Mouse (Mus musculus): Measurements from ENCODE around the gene 2310007B03Rik.
"Not testable (repeated sequence)": the region's sequence is repeated elsewhere in the genome, so short reads cannot be mapped to it uniquely, and the experiment has no call there.

2310007B03Rik gene

DNA sequence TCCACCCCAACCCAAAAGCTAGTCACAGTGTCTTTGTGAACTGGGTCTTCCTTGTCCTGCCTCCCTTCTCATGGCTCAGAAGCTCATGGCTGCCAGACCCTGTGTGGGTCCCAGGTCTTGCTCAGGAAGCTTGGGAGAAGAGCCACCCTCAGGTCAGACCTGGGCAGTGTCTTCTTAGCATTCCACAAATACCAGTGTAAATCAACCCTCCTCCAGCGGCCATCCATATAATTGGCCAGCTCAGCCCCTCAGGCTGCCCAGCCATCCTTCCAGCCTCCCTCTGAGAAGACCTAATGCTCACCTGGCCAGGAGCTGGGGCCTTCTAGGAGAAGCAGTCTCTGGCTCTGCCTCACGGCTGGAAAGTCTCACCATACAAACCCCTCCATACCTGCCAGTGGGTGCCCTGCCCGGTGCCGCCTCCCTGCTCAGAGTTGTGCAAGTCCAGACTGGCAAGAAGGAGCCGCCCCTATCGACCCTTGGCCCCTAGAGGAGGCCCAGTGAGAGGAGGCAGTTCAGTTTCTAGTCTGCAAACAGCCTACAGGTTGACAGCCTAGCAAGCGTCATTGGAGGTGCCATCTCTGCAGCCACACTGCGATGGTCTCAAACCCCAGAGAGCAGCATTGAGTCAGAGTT is at the start of gene 2310007B03Rik:
Gene 2310007B03Rik (minus strand): TSS at position 448 of the 633 bp plus-strand sequence.
- DNase-seq (ENCODE audit: low spot score in 2 of 2): no peak

DNA sequence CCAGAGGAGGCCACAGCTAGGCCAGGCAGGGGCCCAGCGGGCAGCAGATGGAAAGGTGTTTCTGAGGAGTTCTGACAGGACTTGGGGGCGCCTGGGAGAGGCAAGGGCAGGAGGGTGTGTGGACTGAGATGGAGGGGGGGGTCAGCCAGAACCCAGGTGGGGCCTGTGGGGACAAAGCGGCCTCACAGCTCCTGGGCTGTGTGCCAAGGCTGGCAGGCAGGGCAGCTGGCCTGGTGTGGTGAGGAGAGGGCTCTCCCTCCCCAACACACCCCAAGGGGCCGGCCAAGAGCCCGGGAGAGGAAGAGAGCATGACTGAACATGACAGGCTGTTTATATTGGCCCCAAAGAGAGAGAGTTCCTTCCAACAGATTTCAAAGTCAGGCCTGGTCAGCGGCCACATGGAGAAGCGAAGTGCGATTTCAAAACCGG is 49.5 kb upstream of the 2310007B03Rik start:
- peak; percentile 80 to 81 for DNase-seq (ENCODE audit: low spot score in 2 of 2)

DNA sequence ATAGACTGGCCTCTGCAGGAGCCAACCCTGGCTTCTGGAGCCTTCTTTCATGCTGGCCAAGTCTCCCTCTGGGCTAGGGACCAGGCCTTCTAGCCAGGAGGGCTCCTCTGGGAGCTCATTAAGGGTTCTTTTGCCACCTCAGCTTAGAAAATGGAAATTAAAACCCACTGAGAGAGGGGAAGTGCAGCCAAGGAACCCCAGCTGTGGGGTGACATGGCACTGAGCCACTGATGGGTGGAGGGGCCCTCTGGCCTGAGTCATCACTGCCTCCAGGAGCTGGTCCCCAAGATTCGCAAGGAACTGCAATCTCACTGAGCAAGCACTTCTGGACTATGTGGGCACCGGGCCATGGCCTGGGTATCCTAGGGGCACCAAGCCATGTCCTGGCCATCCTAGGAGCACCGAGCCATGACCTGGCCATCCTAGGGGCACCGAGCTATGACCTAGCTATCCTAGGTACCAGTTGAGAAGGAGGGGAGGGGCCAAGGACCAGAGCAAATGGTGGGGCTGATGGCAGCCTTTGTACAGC is 46.9 kb upstream of the 2310007B03Rik start:
- no peak for DNase-seq (ENCODE audit: low spot score in 2 of 2)

DNA sequence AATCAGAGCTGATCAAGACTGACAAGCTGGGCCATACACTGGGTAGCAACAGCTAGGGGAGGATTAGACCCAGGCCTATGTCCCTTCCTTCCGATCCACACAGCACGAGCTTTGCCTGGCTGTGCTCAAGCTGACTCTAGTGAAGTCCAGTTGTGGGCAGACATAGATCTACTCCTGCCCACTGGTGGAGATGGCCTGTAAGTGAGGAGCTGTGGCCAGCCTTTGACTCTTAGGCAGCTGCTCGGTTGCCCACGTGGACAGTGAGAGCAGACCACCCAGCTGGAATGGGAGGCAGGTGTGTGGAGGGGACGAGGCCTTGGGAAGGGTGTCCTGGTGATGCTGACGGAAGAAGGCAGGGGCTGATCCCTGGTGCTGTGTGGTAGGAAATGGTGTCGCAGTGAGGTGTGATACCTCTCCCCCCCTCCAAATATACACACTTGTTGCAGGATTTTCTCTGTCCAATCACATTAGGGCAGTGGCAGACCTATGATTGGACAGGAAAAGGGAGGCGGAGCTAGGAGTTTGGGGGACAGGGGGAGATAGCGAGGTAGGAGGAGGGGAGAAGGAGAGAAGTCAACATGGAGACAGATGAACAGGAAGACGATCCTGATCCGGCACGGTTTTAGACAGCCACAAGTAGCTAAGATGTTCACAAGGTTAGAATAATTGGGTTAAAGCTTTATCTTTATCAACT is 45.7 kb upstream of the 2310007B03Rik start:
- no peak for DNase-seq (ENCODE audit: low spot score in 2 of 2)

DNA sequence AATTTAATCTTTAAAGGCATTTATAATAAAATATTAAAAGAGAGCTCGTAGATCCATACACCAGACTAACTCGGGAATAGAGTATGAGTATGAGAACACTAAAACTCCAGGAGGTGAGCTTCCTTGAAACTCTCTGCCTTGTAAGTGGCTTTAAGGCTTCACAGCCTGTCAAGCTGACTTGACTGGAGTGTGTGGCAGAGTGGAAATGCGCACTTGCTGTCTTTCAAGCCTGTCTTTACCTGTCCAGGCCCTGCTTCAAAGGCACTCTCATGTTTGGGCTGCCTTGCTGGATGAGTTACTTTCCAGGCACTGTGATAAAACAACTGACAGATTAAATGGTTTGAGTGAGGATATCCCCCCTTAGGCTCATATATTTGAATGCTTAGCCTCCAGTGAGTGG is 37.2 kb upstream of the 2310007B03Rik start:
- no peak for DNase-seq (ENCODE audit: low spot score in 2 of 2)

DNA sequence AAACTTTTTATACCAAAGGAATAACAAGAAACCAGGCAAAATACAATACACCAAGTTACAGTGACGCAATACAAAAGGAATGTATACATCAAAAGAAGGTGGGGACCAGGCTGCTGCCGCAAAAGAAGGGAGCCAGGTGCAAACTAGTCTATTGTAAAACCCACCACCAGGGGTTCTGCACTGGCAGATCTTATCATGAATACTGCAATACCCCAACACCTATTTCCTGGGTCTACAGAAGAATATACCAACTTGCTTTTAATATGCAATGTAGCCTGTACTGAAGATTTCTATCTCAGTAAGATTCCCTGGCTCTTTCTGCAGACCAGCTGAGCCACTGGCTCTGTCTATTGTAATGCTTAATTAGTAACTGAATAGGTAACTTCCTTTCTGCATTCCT is 36.7 kb upstream of the 2310007B03Rik start:
- not testable (repeated sequence) for DNase-seq (ENCODE audit: low spot score in 2 of 2)

DNA sequence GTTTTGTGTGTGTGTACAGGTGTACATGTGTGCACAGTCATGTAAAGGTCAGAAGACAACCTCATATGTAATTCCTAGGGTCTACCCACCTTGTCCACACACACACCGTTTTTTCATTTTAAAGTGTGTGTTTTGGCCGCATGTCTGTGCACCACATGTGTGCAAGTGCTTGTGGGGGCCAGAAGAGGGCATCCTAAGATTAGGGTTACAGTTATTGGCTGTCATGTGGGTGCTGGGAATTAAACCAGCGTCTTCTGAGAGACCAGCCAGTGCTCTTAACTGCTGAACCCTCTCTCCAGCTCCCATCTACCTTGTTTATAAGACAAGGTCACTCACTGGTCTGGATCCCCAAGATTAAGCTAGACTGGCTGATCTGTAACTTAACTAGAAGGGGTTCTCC is 34.2 kb upstream of the 2310007B03Rik start:
- no peak for DNase-seq (ENCODE audit: low spot score in 2 of 2)

DNA sequence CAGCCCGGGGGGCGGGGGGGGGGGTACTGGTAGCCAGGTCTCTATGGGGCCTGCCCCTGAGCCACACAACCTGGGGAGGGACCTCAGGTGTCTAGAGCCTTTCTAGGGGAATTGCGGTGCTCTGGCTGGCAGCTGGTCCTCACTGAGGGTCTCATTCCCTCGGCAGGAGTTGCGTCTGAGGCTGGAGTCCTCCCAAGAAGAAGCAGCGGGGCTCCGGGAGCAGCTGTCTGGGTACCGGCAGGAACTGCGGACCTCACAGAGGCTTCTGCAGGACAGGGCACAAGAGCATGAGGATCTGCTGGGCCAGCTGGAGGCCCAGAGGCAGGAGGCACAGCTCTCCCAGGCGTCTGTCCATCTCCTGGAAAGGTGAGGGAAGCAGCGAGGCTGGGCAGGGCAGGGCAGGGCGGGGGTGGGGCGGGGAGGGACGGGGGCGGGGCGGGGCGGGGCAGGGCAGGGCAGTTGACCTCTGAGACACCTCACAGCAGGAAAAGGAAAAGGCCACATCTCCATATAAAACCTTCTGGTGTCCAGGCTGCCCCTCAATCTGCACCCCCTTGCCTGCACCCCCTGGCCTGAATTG is 30.1 kb upstream of the 2310007B03Rik start:
- DNase-seq (ENCODE audit: low spot score in 2 of 2): no peak

DNA sequence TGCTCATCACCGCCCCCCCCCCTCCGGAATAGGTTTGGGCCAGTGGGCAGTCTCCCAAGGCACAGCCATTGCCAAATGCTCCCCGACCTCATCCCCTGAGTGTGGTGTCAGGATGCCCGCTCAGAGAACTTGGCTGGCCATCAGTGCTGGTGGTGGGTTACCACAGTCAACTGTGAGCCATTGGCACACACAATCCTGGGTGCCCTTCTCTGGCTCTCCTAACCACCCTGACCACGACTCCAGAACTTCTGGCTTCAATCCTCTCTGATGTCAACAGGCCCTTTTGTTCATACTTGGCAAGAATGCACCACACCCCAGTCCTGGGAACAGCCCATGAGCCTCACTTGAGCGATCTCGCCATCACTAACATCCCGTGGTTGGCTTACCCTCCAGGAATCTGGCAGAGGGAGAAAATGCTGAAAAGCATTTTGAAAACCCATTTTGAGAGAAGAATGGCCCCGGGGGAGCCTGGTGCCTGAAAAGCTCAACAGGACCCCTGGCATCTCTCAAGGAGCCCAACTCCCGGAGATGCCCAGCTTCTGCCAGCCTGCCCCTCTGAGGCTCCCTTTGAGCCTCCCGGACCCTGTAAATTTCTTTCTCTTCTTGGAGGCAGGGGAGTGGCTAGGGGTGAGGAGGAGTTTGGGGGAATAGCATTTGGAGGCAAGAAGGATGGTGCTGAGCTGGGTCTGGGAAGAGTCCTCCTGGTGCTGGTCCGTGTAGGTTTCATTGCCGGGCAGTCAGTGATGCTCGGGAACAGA is 23.5 kb upstream of the 2310007B03Rik start:
- DNase-seq (ENCODE audit: low spot score in 2 of 2): no peak

DNA sequence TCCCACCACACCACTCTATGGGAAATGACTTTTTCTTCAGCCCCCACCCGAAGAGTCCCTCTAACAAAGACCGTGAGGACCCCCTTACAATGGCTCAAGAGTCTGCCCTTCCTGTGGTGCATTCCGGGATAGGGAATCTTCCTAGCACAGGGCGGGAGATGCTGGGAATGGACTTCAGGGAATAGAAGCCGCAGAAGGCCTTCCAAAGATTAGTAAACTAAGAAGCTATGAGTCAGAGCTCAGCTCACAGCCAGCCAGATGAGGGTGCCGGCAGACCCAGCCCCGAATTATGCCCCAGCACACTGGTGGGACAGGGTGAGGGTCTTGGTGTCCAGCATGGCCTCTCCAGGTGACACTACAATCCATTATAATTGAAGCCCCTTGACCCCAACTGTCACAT is 21.5 kb upstream of the 2310007B03Rik start:
- DNase-seq (ENCODE audit: low spot score in 2 of 2): no peak

DNA sequence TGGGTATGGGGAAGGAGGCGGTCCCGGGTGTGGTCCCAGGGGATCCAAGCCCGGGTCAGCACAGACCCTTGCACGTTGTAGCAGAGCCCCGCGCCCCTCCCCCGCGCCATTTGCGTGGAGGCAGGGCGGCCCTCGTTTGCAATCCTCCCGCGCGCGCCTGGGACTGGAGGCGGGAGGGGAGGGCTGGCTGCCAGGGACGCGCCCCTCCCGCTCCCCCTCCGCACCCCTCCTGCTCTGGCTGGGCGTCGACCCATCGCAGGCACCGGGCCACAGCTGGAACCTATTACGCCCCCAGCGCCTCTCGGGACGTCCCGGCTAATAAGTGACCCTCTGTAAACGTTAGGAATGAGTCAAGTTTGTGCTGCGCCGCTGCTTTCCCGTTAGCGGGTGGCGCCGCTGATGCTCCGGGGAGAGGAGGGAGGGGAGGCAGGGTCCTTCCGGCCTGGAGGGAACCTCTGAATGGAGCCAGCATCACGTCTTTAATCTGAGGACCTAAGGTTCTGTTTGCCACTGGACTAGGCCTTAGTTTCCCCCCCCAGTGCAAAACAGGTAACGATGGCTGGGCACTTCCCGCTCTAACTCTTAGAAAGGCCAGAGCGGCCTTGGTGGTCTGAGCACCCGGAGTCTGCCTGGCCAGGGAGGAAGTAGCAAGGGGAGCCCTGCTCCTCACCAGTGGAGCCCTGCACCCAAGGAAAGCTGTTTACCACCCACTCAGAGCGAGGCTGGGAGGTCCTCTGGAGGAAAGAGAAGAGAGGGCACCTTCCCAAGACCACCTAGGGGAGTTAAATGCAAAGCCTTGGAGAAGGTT is 16.0 kb upstream of the 2310007B03Rik start:
- peak; percentile 79 to 86 for DNase-seq (ENCODE audit: low spot score in 2 of 2)

DNA sequence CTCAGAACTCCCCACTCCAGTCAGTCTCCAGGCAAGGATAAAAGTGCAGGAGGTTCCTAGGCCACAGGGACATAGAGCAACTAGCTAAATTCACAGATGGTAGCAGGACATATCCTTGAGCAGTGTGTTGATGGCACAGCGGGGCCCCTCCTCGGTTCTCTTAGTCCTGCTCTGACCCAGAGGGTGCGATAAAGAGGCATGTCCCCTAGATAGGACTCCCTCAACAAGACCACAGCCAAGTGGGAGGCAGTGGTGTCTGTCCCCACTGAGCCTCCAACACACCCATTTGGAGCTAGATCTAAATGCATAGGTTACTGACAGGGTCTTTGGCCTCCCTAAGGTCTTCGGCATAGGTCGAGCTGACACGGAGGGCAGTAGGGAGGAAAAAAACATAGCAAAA is 15.1 kb upstream of the 2310007B03Rik start:
- DNase-seq (ENCODE audit: low spot score in 2 of 2): no peak

DNA sequence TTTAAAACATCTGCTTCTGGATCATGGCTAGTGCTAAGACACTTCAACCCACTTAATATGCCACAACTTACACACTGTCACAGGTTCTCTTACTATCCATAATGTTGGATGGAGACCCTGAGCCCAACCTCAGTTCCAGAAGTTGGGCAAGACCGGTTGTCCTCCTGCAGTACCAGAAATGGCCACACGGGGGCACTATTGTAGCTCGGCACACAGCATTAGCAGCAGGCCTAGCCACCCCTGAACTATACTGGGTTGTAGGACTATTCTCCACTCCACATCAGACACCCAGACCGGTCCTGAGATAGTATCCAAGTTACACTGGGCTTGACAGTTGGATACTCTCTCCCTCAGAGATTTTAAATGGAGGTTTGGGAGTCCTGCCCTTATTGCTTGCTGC is 13.7 kb upstream of the 2310007B03Rik start:
- DNase-seq (ENCODE audit: low spot score in 2 of 2): peak; percentile 64 to 85

DNA sequence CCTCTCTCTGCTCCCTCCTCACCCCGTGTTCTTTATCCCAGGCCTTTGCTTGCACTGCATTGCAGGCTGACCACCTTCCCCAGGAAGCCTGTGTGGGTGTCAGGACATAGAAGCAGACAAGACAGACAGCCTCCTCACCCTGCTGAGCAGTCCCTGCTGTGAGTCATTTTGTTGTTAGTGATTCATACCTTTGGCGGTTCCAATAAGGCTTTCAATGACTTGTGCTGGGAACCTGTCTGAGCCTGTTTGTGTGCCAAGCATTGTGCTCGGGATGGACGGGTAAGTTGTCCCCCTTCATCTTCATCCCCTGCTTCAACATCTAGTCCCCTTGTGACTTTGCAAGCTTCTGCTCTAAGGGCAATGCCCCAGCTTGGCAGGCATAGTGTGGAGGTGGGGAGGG is 12.9 kb upstream of the 2310007B03Rik start:
- no peak for DNase-seq (ENCODE audit: low spot score in 2 of 2)

DNA sequence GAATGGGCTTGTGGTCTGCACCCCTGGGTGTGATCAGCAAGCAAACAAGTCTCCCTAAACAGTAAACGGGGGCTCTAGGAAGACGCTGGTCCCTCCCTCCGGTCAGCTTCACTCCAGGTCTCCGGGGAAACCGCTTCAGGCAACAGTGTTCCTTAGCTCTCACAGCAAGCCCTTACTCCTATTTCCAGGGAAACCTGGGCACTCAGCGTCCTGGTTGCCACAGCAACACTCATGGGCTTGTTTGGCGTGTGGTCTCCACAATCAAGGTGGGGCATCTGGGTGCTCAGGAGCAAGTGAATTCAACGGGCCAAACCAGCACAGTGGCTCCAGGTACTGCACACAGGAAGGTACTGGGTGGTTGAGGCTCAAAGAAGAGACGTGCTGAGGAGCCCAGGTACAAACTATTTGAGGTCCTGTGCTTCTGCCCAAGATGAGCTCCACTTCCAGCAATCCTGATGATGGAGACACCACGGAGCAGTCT is 7.6 kb upstream of the 2310007B03Rik start, which contains the start of gene Crocc2:
Gene Crocc2 (plus strand): TSS at position 431 of the 481 bp plus-strand sequence.
- no peak for DNase-seq (ENCODE audit: low spot score in 2 of 2)

DNA sequence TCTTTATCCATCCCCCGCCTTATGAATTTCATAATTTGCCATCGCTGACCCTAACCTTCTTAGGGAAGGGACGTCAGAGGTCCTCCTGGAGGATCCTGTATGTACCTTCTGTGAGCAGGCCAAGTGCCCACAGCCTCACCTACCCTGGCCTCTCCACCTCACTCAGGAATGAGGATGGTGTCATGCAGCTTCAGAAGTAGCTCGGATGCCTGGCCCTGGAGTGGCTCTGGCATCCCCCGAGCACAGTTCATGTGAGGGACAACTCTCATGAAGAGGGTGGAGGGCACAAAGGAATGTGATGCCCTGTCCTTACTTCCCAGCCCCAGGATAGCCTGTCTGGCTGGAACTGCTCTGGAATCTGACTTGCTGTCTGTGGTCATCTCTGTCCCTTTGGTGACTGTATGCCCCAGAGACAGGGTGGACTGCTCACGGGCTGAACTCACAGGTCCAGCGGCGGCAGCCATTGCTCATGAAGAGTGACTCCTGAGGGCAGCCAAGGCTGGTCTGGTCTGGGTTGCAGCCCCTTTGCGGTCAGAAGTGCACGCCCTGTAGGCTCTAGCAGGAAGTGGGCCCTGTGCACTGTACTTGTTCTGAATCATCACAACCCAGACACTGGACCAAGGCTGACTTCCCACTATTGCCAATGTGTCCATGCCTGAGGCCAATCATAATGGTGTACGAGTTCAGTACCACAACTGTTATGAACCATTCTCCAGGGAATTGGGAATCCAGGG is 5.8 kb upstream of the 2310007B03Rik start:
- no peak for DNase-seq (ENCODE audit: low spot score in 2 of 2)

DNA sequence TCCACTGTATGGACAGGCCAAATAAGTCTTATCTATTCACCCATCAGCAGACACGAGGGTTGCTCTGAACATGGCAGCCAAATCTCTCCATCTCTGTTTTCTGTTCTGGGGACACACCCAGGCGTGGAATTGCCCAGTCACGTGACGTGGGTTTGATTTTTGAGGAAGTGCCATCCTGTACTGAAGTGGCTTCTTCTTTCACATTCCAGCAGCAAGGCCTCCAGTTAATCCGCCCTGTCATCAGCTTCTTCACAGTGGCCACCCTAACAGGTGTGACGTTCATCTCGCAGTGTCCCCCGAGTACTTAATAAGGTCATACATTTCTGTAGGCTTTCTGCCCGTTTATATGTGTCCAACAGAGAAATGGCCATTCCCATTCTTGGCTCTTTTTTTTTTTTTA is 4.7 kb upstream of the 2310007B03Rik start:
- no peak for DNase-seq (ENCODE audit: low spot score in 2 of 2)

DNA sequence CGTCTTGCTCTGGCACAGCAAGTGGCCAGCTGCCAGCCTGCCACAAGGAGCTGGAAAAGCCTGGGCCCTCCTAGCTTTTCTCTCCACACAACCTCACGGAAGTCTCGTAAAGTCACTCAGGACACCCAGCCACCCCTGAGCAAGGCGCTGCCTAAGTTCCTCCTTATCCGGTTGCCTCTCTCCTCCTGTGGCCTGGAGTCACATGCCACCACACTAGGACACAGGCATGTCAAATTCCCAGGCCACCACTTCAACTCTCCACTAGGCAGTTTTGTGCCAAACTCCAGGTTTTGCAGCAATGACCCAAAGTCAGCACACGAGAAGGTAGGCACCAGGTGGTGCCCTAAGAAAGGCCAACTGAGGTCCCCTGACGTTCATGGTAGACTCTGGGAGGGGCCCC is 1.8 kb upstream of the 2310007B03Rik start:
- DNase-seq (ENCODE audit: low spot score in 2 of 2): no peak

DNA sequence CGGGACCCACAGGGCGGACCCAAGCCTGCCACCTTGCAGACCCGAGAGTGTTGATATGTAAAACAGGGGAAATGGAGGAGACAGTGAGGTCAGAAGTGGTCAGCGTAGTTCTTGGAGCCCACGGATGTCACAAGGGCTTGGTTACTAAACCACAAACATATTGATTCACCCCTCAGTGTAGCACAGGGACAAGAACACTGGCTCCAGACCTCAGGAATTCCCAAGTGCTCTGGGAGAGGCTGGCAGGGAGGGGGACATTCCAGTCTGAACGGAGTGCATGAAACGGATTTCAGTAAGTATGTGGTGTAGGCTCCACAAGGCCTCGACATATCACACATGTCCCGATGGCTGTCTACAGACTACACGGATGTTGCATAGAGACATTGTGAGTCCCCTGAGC is 1.2 kb upstream of the 2310007B03Rik start:
- no peak for DNase-seq (ENCODE audit: low spot score in 2 of 2)

DNA sequence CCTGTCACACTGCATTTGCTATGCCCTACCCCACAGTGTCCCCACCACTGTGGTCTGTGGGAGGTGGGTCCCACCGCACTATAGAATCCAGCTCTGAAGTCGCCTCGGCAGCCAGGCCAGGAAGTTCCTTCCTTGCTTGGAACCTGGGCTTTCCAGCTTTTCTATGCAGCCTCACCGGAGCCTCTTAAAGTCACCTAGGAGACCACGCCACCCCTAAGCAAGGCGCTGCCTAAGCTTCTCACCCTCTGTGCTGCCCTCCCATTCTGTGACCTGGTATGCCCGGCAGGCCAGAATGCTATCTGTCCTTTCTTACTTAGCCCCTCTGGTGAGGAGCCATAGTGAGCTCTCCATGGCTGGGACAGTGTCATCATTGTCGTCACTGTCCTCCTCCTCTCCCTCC is 602 bp upstream of the 2310007B03Rik start:
- no peak for DNase-seq (ENCODE audit: low spot score in 2 of 2)

All from urinary bladder, postnatal 4 days (tissue).